Mouse (Mus musculus): ENCODE data around the gene Ccl22.
A peak's percentile ranks its signal among the peaks of the same experiment; 100 is the strongest.

Gene Ccl22

DNA sequence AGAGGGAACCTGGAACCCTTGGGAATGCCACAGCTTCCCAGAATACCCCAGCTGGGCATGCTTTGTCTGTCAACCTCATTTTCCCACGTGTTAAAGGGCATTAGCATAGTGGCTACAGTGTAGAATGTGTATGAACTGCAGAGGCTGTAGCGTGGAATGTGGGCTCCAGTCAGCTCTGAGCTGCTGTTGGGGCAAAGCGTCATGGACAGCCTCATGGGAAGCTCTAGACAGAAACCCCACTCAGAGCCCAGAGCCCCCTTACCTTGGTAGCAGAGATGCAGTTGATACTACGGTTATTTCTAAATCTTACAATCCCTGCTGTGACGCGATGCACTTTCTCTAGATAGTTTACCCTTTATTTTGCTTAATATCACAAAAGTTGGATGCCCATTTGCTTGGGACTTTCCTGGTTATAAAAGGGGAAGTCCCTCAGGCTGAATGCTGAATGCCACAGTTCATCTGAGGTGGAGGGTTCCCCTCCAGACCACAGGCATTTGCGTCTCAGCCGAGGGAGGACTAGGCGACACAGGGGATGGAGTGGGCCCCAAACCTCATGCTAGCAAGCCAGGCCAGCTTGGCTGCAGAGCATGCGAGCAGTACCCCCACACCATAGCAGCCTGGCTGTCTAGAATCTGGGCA, 33.6 kb downstream of the Ccl22 start:
- no peak for DNase-seq (ENCODE audit: inconsistent ontology term)

- no peak for DNase-seq (ENCODE audit: inconsistent ontology term)
Observed at GRCm38 (mm10) chr8:94779534-94780294, 34.3 kb downstream of the Ccl22 start.

GRCm38 (mm10) chr8:94780491-94781154, 35.2 kb downstream of the Ccl22 start:
- no peak for DNase-seq (ENCODE audit: inconsistent ontology term)

DNA sequence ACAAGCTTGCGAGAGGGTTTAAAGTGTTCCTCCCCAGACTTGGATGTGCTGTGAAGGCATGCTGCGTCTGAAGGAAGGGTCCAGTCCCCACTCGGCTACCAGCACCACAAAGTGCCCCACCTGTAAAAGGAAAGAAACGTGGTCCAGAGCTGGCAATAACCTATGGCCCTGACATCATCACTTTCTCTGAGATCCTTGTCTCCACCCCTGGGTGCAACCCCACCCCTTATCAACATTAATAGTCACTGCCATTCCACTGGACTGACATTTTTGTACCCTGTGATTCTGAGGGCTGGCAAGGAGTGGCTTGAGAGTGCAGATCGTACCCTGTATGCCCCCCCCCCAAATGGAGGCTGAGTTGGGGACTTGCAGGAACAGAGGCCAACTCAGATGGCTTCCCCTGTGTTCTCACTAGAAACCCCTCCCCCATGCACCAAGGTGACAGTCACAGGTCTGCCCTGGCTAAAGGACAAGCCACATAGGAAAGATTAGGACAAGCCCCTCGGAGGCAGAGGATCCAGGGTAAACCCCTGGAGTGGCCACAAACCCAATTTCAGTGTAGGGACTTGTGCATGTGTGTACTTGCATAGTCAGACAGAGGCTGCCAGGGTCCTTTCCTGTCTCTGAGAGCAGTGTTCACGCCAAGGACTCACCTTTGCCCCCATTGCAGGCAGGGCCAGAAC, 35.9 kb downstream of the Ccl22 start:
- DNase-seq (ENCODE audit: inconsistent ontology term), result no peak

DNA sequence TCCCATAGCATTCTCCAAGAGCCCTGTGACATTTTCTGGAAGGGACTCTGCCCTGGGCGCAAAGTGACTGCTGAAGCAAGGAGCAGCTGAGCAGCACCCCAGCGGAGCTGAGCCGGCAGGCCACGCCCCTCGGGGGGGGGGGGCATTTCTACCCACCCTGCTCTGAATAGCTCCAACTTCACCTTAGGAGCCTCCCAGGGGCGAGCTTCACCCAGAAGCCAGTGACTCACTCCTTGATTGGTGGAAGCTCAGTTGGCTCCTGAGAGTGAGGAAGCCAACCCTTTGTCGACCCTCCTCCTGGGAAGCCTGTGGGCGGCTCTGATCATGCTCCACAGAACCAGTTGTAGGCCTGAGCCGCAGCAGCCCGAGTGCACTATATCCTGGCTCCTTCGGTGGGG, 36.4 kb downstream of the Ccl22 start:
- DNase-seq (ENCODE audit: inconsistent ontology term), result no peak

- no peak for DNase-seq (ENCODE audit: inconsistent ontology term)
Observed at GRCm38 (mm10) chr8:94783890-94784289, 38.5 kb downstream of the Ccl22 start.

- DNase-seq (ENCODE audit: inconsistent ontology term), result no peak
Observed at GRCm38 (mm10) chr8:94785247-94785985, 40.0 kb downstream of the Ccl22 start.

- no peak for DNase-seq (ENCODE audit: inconsistent ontology term)
Observed at GRCm38 (mm10) chr8:94785995-94786595, 40.7 kb downstream of the Ccl22 start.

DNA sequence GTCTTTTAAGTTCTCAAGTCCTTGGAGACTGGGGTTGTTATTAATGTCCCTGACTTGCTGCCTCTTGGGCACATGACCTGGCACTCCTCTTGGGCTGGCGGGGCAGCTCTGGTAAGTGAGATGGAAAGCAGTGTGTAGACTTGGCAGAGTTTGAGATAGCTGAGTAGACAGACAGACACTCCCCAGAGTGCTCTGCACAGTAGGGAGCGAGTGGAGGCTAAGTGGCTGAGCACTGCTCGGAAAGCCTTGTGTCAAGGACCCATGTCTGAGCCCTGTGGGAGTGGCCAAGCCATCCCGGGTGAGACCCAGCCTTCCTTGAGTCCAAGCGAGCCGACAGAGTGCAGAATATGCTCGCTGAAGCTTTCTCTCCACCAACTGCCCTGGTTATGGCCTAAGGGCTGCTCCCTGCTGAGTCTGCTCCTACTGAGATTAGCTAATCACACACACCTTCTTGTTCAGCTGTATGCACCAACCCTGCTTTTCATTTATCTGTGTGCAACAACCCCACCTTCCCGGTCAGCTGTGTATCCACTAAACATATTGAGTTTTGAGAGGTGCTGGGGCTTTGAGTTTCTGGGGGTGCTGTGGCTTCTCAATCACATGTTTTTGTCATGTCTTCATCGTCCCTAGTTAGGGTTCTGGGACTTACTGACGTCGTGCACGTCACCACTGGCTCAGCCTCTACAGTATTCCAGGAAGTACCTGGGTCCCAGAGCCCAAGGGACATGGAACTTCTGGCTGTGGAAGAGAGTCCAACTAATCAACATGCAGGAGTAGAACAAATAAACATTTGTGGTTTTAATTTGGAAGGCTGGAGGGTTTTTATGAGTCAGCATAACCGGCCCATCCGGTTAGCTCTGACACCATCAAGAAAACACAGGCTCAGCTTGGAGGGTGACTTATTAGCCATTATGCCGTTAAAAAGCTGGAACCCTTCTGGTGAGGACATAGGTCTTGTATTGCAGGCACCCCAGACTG, 42.4 kb downstream of the Ccl22 start:
- DNase-seq (ENCODE audit: inconsistent ontology term), result peak; percentile 68

- peak; percentile 76 for DNase-seq (ENCODE audit: inconsistent ontology term)
Observed at GRCm38 (mm10) chr8:94789256-94789955, 44.0 kb downstream of the Ccl22 start.

DNA sequence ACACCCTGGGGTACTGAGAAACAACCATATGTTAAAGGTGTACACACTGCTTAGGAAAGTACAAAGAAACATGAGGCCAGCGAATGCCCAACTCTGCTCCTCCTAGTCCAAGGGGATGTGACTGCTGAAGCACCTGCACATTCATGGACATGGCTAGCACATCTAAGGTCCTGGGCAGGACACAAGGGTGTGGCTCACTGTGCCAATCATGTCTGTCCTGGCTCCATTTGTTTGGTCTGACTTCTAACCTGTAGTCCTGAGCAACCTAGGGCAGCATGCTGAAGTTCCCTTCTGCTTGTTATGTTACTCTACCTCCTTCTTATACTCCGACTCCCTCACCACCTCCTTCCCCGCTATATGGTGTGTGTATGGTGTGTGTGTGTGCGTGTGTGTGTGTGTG, 49.0 kb downstream of the Ccl22 start:
- no peak for DNase-seq (ENCODE audit: inconsistent ontology term)

GRCm38 (mm10) chr8:94794782-94795181, 49.4 kb downstream of the Ccl22 start:
- DNase-seq (ENCODE audit: inconsistent ontology term), result no peak

DNA sequence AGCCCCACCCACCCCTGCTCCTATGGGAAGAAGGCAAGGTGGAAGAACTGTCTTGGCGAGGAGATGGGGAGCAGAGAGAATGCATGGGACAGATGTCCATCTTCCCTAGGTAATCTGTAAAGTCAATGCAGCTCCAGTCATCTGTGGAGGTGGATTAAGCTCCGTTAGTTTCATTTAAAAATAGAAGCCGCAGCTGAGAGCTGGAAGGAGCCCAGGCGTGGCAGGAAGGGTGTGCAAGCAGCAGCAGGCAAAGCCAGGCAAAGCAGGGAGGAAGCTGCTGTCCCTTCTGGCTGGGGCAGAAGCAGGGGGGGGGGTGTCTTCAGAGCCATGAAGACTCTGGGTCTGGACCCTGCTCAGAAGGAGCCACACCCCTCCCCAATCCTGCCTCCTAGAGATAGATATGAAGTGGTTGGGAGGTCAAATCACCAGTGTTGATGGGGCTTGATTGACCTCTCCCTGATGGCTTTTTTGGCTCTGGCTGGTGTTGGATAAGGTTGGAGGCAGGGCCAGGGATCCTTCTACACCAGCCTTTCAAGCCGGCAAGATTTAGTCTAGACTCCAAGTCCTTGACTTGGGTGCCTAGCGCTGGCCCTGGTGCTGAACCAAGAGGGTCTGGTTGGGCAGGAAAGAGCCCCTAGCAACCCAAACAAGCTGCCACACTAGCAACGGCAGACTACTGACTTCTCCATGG, 55.0 kb downstream of the Ccl22 start:
- DNase-seq (ENCODE audit: inconsistent ontology term), result no peak

All from Muller cell, postnatal 12 days (primary cell).